Mouse (Mus musculus) liver, adult 2 months (tissue): Measurements from ENCODE around the gene Epha4. TPM values are rescaled to one million over a fixed set of nuclear protein-coding genes. Genes with fewer than 3 reads are reported as not detected.

Source experiments
- DNase-seq: peaks from one replicate; pipeline ENCODE4 v3.0.0-alpha.2; 2011; ENCODE audit warnings: low read depth, low spot score; ENCODE audit errors: extremely low read depth
- H3K27ac ChIP-seq: fragments of 200-500 bp; replicated peaks from 2 replicates; pipeline ENCODE4 v1.5.1; 2012; ENCODE audit warnings: low read depth, mild to moderate bottlenecking, control low read depth, inconsistent platforms, low read length; ENCODE audit not compliant: insufficient read depth
- H3K27me3 ChIP-seq: fragments of 200-500 bp; 2 replicates; pipeline ENCODE4 v1.6.1; 2012; ENCODE audit warnings: mild to moderate bottlenecking, moderate library complexity, low read length, inconsistent platforms; ENCODE audit not compliant: control insufficient read depth, insufficient read depth
- H3K36me3 ChIP-seq: fragments of 200-500 bp; 2 replicates; pipeline ENCODE4 v1.6.1; 2012; ENCODE audit warnings: low read length, inconsistent platforms; ENCODE audit not compliant: control insufficient read depth, insufficient read depth
- H3K4me1 ChIP-seq: fragments of 200-500 bp; 2 replicates; pipeline ENCODE4 v1.6.1; 2011; ENCODE audit warnings: low read length; ENCODE audit not compliant: control insufficient read depth, insufficient read depth
- H3K4me3 ChIP-seq: fragments of 200-500 bp; 2 replicates; pipeline ENCODE4 v1.5.1; 2011; ENCODE audit warnings: low read depth, mild to moderate bottlenecking, control low read depth, low read length, moderate library complexity; ENCODE audit not compliant: insufficient read depth
- H3K79me2 ChIP-seq: fragments of 200-500 bp; 2 replicates; pipeline ENCODE4 v1.6.1; 2012; ENCODE audit warnings: inconsistent platforms, mild to moderate bottlenecking, low read length, moderate library complexity; ENCODE audit not compliant: control insufficient read depth, insufficient read depth
- H3K9ac ChIP-seq: fragments of 200-500 bp; 2 replicates; pipeline ENCODE4 v1.6.1; 2012; ENCODE audit warnings: low read depth, mild to moderate bottlenecking, control low read depth, inconsistent platforms, low read length
- CTCF ChIP-seq: fragments of 200-500 bp; IDR thresholded peaks from 2 replicates; pipeline ENCODE4 v1.5.1; 2011; ENCODE audit warnings: low read depth, low read length, control low read depth
- POLR2A ChIP-seq: fragments of 200-500 bp; IDR thresholded peaks from 2 replicates; pipeline ENCODE4 v1.6.1; 2011; ENCODE audit warnings: low read length, control low read depth; ENCODE audit not compliant: insufficient read depth; ENCODE audit errors: extremely low read depth
- WGBS: fragments of 180-500 bp; shearing (Covaris S2); methylation state at CpG from one replicate; pipeline ENCODE4 v1.1.7; 2018; 5-methylcytosine and 5-hydroxymethylcytosine counted together
- polyA plus RNA-seq: library from polyadenylated mRNA; depleted of rRNA; stranded (reverse); fragments of >200 nt; gene quantifications from 2 replicates; pipeline ENCODE4 v1.2.3, GENCODE M21; 2012
- total RNA-seq: library from RNA; depleted of rRNA; stranded (reverse); fragments of >200 nt; gene quantifications from 2 replicates; pipeline ENCODE4 v1.2.3, GENCODE M21; 2014

Gene Epha4
- total and polyA plus RNA-seq, 2 experiments = 0.10 to 0.18 TPM

GRCm38 (mm10) chr1:77318597-77319127 lies 196.2 kb downstream of the Epha4 start:
- no peak overlapping the region for H3K4me3 ChIP-seq
- H3K27me3 ChIP-seq = 0 out of 2 replicates have a peak, but pooled peaks cover 2% of the 10 kb centered on the region
- WGBS = 32% methylated on average over 4 of the region's 4 CpGs
- TF ChIP-seq POLR2A = no peak
- no peak for TF ChIP-seq CTCF
- no peaks in the 10 kb centered on the region for H3K36me3 ChIP-seq
- H3K9ac ChIP-seq = no peak overlapping the region
- no peaks in the 10 kb centered on the region for H3K4me1 ChIP-seq
- no peaks in the 10 kb centered on the region for H3K79me2 ChIP-seq
- no peak overlapping the region for H3K27ac ChIP-seq
- DNase-seq = peak; percentile 19
